Mouse (Mus musculus) MEL (cell line): Measurements from ENCODE around the gene Wwc2. TPM values are rescaled to one million over a fixed set of nuclear protein-coding genes. Genes with fewer than 3 reads are reported as not detected.

Source experiments
- DNase-seq: peaks from one replicate; pipeline ENCODE4 v3.0.0; 2011; ENCODE audit warnings: low read depth, low spot score
- H3K27ac ChIP-seq: 2 replicates; pipeline ENCODE4 v1.5.1; 2012; ENCODE audit warnings: low read depth, mild to moderate bottlenecking, control low read depth, low read length, moderate library complexity; ENCODE audit not compliant: control insufficient read depth
- H3K27me3 ChIP-seq, 2 experiments: fragments of 150-350 bp in 1 of 2; sonication (generic) in 1 of 2; 2 replicates each; pipeline ENCODE4 v1.6.1; 2012; ENCODE audit warnings: low read length in 2 of 2, mild to moderate bottlenecking in 2 of 2, improper control_type of control experiment in 1 of 2, moderate library complexity in 1 of 2; ENCODE audit not compliant: insufficient read depth in 2 of 2, control insufficient read depth in 1 of 2
- H3K36me3 ChIP-seq, 2 experiments: 2 replicates each; pipeline ENCODE4 v1.6.1; 2012 to 2014; ENCODE audit warnings: low read length in 2 of 2, improper control_type of control experiment in 1 of 2, inconsistent platforms in 1 of 2, mild to moderate bottlenecking in 1 of 2; ENCODE audit not compliant: insufficient read depth in 2 of 2, control insufficient read depth in 1 of 2
- H3K4me1 ChIP-seq, 2 experiments: fragments of 150-350 bp in 1 of 2; sonication (generic) in 1 of 2; 2 replicates each; pipeline ENCODE4 v1.6.1; 2012; ENCODE audit warnings: low read length in 2 of 2, improper control_type of control experiment in 1 of 2, mild to moderate bottlenecking in 1 of 2; ENCODE audit not compliant: insufficient read depth in 2 of 2, control insufficient read depth in 1 of 2
- H3K4me3 ChIP-seq, 2 experiments: fragments of 150-350 bp in 1 of 2; sonication (generic) in 1 of 2; 2 replicates each; pipeline ENCODE4 v1.5.1; 2012; ENCODE audit warnings: low read depth in 2 of 2, low read length in 2 of 2, mild to moderate bottlenecking in 2 of 2, moderate library complexity in 2 of 2, control low read depth in 1 of 2, improper control_type of control experiment in 1 of 2; ENCODE audit not compliant: control insufficient read depth in 1 of 2, insufficient read depth in 1 of 2
- H3K79me2 ChIP-seq: 2 replicates; pipeline ENCODE4 v1.6.1; 2012; ENCODE audit warnings: mild to moderate bottlenecking, low read length, moderate library complexity; ENCODE audit not compliant: control insufficient read depth, poor library complexity, insufficient read depth
- H3K9ac ChIP-seq: 2 replicates; pipeline ENCODE4 v1.6.1; 2012; ENCODE audit warnings: low read depth, mild to moderate bottlenecking, control low read depth, low read length, moderate library complexity; ENCODE audit not compliant: control insufficient read depth, poor library complexity, severe bottlenecking
- H3K9me3 ChIP-seq: fragments of 150-350 bp; sonication (generic); replicated peaks from 2 replicates; pipeline ENCODE4 v1.6.1; 2012; ENCODE audit warnings: mild to moderate bottlenecking, low read length, improper control_type of control experiment, moderate library complexity; ENCODE audit not compliant: insufficient read depth
- BHLHE40 ChIP-seq: IDR thresholded peaks from 2 replicates; pipeline ENCODE4 v1.6.1; 2012; ENCODE audit warnings: low read depth, mild to moderate bottlenecking, inconsistent platforms, low read length, improper control_type of control experiment, borderline replicate concordance
- CHD2 ChIP-seq: IDR thresholded peaks from 2 replicates; pipeline ENCODE4 v1.6.1; 2011; ENCODE audit warnings: low read length, improper control_type of control experiment
- E2F4 ChIP-seq: IDR thresholded peaks from 2 replicates; pipeline ENCODE4 v1.6.1; 2011; ENCODE audit warnings: low read depth, low read length, improper control_type of control experiment, borderline replicate concordance
- ELF1 ChIP-seq: IDR thresholded peaks from 2 replicates; pipeline ENCODE4 v1.6.1; 2014; ENCODE audit warnings: low read depth, mild to moderate bottlenecking, inconsistent platforms, low read length, improper control_type of control experiment, moderate library complexity
- EP300 ChIP-seq, 2 experiments: IDR thresholded peaks; 2 replicates each; pipeline ENCODE4 v1.6.1; 2011; ENCODE audit warnings: improper control_type of control experiment in 2 of 2, low read length in 2 of 2, low read depth in 1 of 2, mild to moderate bottlenecking in 1 of 2
- GABPA ChIP-seq: IDR thresholded peaks from 2 replicates; pipeline ENCODE4 v1.6.1; 2012; ENCODE audit warnings: low read depth, mild to moderate bottlenecking, inconsistent platforms, low read length, improper control_type of control experiment, moderate library complexity
- GATA1 ChIP-seq: IDR thresholded peaks from 2 replicates; pipeline ENCODE4 v1.6.1; 2011; ENCODE audit warnings: low read depth, low read length, improper control_type of control experiment
- JUND ChIP-seq: IDR thresholded peaks from 2 replicates; pipeline ENCODE4 v1.6.1; 2011; ENCODE audit warnings: low read depth, mild to moderate bottlenecking, improper control_type of control experiment, low read length
- KAT2A ChIP-seq: conservative IDR thresholded peaks from 2 replicates; pipeline ENCODE4 v1.6.1; 2012; ENCODE audit warnings: low read depth, low read length, improper control_type of control experiment, inconsistent platforms
- MAX ChIP-seq: IDR thresholded peaks from 2 replicates; pipeline ENCODE4 v1.6.1; 2011; ENCODE audit warnings: low read length, improper control_type of control experiment
- MAZ ChIP-seq: IDR thresholded peaks from 2 replicates; pipeline ENCODE4 v1.6.1; 2012; ENCODE audit warnings: low read depth, mild to moderate bottlenecking, inconsistent platforms, low read length, improper control_type of control experiment
- MEF2A ChIP-seq: IDR thresholded peaks from 2 replicates; pipeline ENCODE4 v1.6.1; 2014; ENCODE audit warnings: low read depth, mild to moderate bottlenecking, inconsistent platforms, low read length, improper control_type of control experiment; ENCODE audit not compliant: poor library complexity, insufficient replicate concordance, severe bottlenecking; ENCODE audit errors: extremely low read depth
- MXI1 ChIP-seq: IDR thresholded peaks from 2 replicates; pipeline ENCODE4 v1.6.1; 2011; ENCODE audit warnings: mild to moderate bottlenecking, low read depth, low read length, improper control_type of control experiment
- MYB ChIP-seq: IDR thresholded peaks from 2 replicates; pipeline ENCODE4 v1.6.1; 2011; ENCODE audit warnings: mild to moderate bottlenecking, low read depth, low read length, improper control_type of control experiment
- NELFE ChIP-seq: IDR thresholded peaks from 2 replicates; pipeline ENCODE4 v1.6.1; 2011; ENCODE audit warnings: low read depth, low read length, improper control_type of control experiment
- NRF1 ChIP-seq: IDR thresholded peaks from 2 replicates; pipeline ENCODE4 v1.6.1; 2014; ENCODE audit warnings: low read depth, mild to moderate bottlenecking, inconsistent platforms, low read length, improper control_type of control experiment, moderate library complexity; ENCODE audit not compliant: poor library complexity, insufficient read depth, severe bottlenecking
- POLR2A ChIP-seq, 2 experiments: IDR thresholded peaks; 2 replicates each; pipeline ENCODE4 v1.6.1; 2011 to 2012; ENCODE audit warnings: low read length in 2 of 2, mild to moderate bottlenecking in 2 of 2, control low read depth in 1 of 2, improper control_type of control experiment in 1 of 2, low read depth in 1 of 2, moderate library complexity in 1 of 2; ENCODE audit not compliant: control insufficient read depth in 1 of 2, insufficient read depth in 1 of 2, poor library complexity in 1 of 2
- POLR2AphosphoS2 ChIP-seq: IDR thresholded peaks from 2 replicates; pipeline ENCODE4 v1.6.1; 2011; ENCODE audit warnings: low read length, improper control_type of control experiment
- POLR2AphosphoS5 ChIP-seq: IDR thresholded peaks from 2 replicates; pipeline ENCODE4 v1.6.1; 2012; ENCODE audit warnings: low read depth, borderline replicate concordance, mild to moderate bottlenecking, inconsistent platforms, low read length, moderate library complexity, mixed read lengths
- RCOR1 ChIP-seq: IDR thresholded peaks from 2 replicates; pipeline ENCODE4 v1.6.1; 2012; ENCODE audit warnings: low read depth, mild to moderate bottlenecking, inconsistent platforms, low read length, improper control_type of control experiment
- TAL1 ChIP-seq: IDR thresholded peaks from 2 replicates; pipeline ENCODE4 v1.6.1; 2012; ENCODE audit warnings: mild to moderate bottlenecking, inconsistent platforms, low read length, moderate library complexity, mixed read lengths
- TBP ChIP-seq: IDR thresholded peaks from 2 replicates; pipeline ENCODE4 v1.8.0; 2011; ENCODE audit warnings: low read depth, low read length, improper control_type of control experiment
- TCF12 ChIP-seq: IDR thresholded peaks from 2 replicates; pipeline ENCODE4 v1.6.1; 2014; ENCODE audit warnings: low read depth, mild to moderate bottlenecking, inconsistent platforms, low read length, improper control_type of control experiment, moderate library complexity
- UBTF ChIP-seq: IDR thresholded peaks from 2 replicates; pipeline ENCODE4 v1.6.1; 2012; ENCODE audit warnings: low read depth, mild to moderate bottlenecking, inconsistent platforms, low read length, improper control_type of control experiment, moderate library complexity, borderline replicate concordance; ENCODE audit not compliant: insufficient read depth
- USF2 ChIP-seq, 2 experiments: IDR thresholded peaks; 2 replicates each; pipeline ENCODE4 v1.6.1; 2011 to 2012; ENCODE audit warnings: improper control_type of control experiment in 2 of 2, low read length in 2 of 2, borderline replicate concordance in 1 of 2, inconsistent platforms in 1 of 2, low read depth in 1 of 2, mild to moderate bottlenecking in 1 of 2; ENCODE audit not compliant: insufficient read depth in 1 of 2
- ZKSCAN1 ChIP-seq: IDR thresholded peaks from 2 replicates; pipeline ENCODE4 v1.6.1; 2012; ENCODE audit warnings: low read depth, mild to moderate bottlenecking, inconsistent platforms, low read length, improper control_type of control experiment, moderate library complexity
- ZNF384 ChIP-seq: IDR thresholded peaks from 2 replicates; pipeline ENCODE4 v1.6.1; 2012; ENCODE audit warnings: low read depth, mild to moderate bottlenecking, inconsistent platforms, low read length, improper control_type of control experiment
- polyA plus RNA-seq, 2 experiments: library from polyadenylated mRNA; stranded (reverse) in 1 of 2; unstranded in 1 of 2; fragments of >175 nt in 1 of 2; fragments of >200 nt in 1 of 2; gene quantifications; 2 replicates each; pipeline versions ENCODE4 v1.2.1 to v1.2.4; 2012; ENCODE audit warnings: low replicate concordance in 2 of 2, low read depth in 1 of 2; ENCODE audit not compliant: insufficient read length in 2 of 2, insufficient read depth in 1 of 2, missing spikeins in 1 of 2
- total RNA-seq: library from RNA; depleted of rRNA; stranded (reverse); fragments of 300-350 nt; gene quantifications from 2 replicates; pipeline ENCODE4 v1.2.3, GENCODE M21; 2012

Wwc2 gene
- total and polyA plus RNA-seq, 3 experiments: 7.5 to 14.8 TPM; not detected in 1

- TF ChIP-seq POLR2A (IDR thresholded peaks at IDR 0.05; ENCODE audit: control insufficient read depth in 1 of 2, insufficient read depth in 1 of 2, low read depth in 1 of 2, low read length in 2 of 2, poor library complexity in 1 of 2): no peak
- no peak for TF ChIP-seq NRF1
- no peak for TF ChIP-seq GATA1
- TF ChIP-seq CHD2: no peak
- no peak for TF ChIP-seq POLR2AphosphoS5
- TF ChIP-seq MAZ: no peak
- TF ChIP-seq BHLHE40: no peak
- TF ChIP-seq ZKSCAN1: no peak
- no peak for TF ChIP-seq UBTF
- no peak for TF ChIP-seq TCF12
- no peak for TF ChIP-seq NELFE
- no peak for TF ChIP-seq GABPA
- TF ChIP-seq MXI1: no peak
- TF ChIP-seq, all 39 proteins: peak for 0
- Histone ChIP-seq H3K9ac (no peak overlapping the region), H3K27me3 (no peaks in the 10 kb centered on the region), H3K36me3 (no peaks in the 10 kb centered on the region), H3K9me3 (no peaks in the 10 kb centered on the region), H3K27ac (no peak overlapping the region), H3K79me2 (no peaks in the 10 kb centered on the region), H3K4me1 (no peaks in the 10 kb centered on the region), H3K4me3 (no peak overlapping the region)
- no peak for DNase-seq
These were observed 84.6 kb downstream of the Wwc2 start for GRCm38 (mm10) chr8:47906142-47906541.

GRCm38 (mm10) chr8:47905256-47905655 is 85.5 kb downstream of the Wwc2 start:
- DNase-seq: no peak
- TF ChIP-seq ELF1 (no peak), ZKSCAN1 (no peak), POLR2AphosphoS2 (no peak), TCF12 (no peak), ZNF384 (no peak), E2F4 (no peak), USF2 (IDR thresholded peaks at IDR 0.05; ENCODE audit: borderline replicate concordance in 1 of 2, insufficient read depth in 1 of 2, low read depth in 1 of 2, low read length in 2 of 2) (no peak), MYB (no peak), MEF2A (no peak), KAT2A (no peak), NELFE (no peak), MAX (no peak), TAL1 (no peak), EP300 (IDR thresholded peaks at IDR 0.05; ENCODE audit: low read depth in 1 of 2, low read length in 2 of 2) (no peak), RCOR1 (no peak), NRF1 (no peak), MAZ (no peak), TBP (no peak), JUND (no peak), CHD2 (no peak)
- Histone ChIP-seq H3K27ac (no peak overlapping the region), H3K9me3 (no peaks in the 10 kb centered on the region), H3K36me3 (no peaks in the 10 kb centered on the region), H3K4me1 (no peaks in the 10 kb centered on the region), H3K27me3 (no peaks in the 10 kb centered on the region), H3K4me3 (no peak overlapping the region), H3K79me2 (no peaks in the 10 kb centered on the region), H3K9ac (no peak overlapping the region)
